Mouse (Mus musculus) MEL (cell line): ENCODE measurements around the gene Pygm.

ENCODE experiments used
- CTCF ChIP-seq, 3 experiments: IDR thresholded peaks in 2 of 3; conservative IDR thresholded peaks in 1 of 3; 2 replicates each; pipeline ENCODE4 v1.5.1; 2011 to 2012; ENCODE audit warnings: low read length in 3 of 3, low read depth in 2 of 3, mild to moderate bottlenecking in 2 of 3, improper control_type of control experiment in 1 of 3, inconsistent platforms in 1 of 3, mixed read lengths in 1 of 3, moderate library complexity in 1 of 3; ENCODE audit not compliant: control insufficient read depth in 1 of 3, insufficient read depth in 1 of 3, poor library complexity in 1 of 3, severe bottlenecking in 1 of 3
- EP300 ChIP-seq, 2 experiments: IDR thresholded peaks; 2 replicates each; pipeline ENCODE4 v1.6.1; 2011; ENCODE audit warnings: improper control_type of control experiment in 2 of 2, low read length in 2 of 2, low read depth in 1 of 2, mild to moderate bottlenecking in 1 of 2
- MYB ChIP-seq: IDR thresholded peaks from 2 replicates; pipeline ENCODE4 v1.6.1; 2011; ENCODE audit warnings: mild to moderate bottlenecking, low read depth, low read length, improper control_type of control experiment
- MYC ChIP-seq: IDR thresholded peaks from 2 replicates; pipeline ENCODE4 v1.6.1; 2011; ENCODE audit warnings: low read depth, mild to moderate bottlenecking, low read length, improper control_type of control experiment, moderate library complexity
- POLR2A ChIP-seq, 2 experiments: IDR thresholded peaks; 2 replicates each; pipeline ENCODE4 v1.6.1; 2011 to 2012; ENCODE audit warnings: low read length in 2 of 2, mild to moderate bottlenecking in 2 of 2, control low read depth in 1 of 2, improper control_type of control experiment in 1 of 2, low read depth in 1 of 2, moderate library complexity in 1 of 2; ENCODE audit not compliant: control insufficient read depth in 1 of 2, insufficient read depth in 1 of 2, poor library complexity in 1 of 2
- POLR2AphosphoS5 ChIP-seq: IDR thresholded peaks from 2 replicates; pipeline ENCODE4 v1.6.1; 2012; ENCODE audit warnings: low read depth, borderline replicate concordance, mild to moderate bottlenecking, inconsistent platforms, low read length, moderate library complexity, mixed read lengths
- SIN3A ChIP-seq: IDR thresholded peaks from 2 replicates; pipeline ENCODE4 v1.6.1; 2012; ENCODE audit warnings: low read length, improper control_type of control experiment, inconsistent platforms
- USF1 ChIP-seq: IDR thresholded peaks from 2 replicates; pipeline ENCODE4 v1.6.1; 2014; ENCODE audit warnings: low read depth, mild to moderate bottlenecking, inconsistent platforms, low read length, improper control_type of control experiment, moderate library complexity
- ZMIZ1 ChIP-seq: IDR thresholded peaks from 2 replicates; pipeline ENCODE4 v1.6.1; 2012; ENCODE audit warnings: low read depth, mild to moderate bottlenecking, inconsistent platforms, low read length, improper control_type of control experiment, moderate library complexity

DNA sequence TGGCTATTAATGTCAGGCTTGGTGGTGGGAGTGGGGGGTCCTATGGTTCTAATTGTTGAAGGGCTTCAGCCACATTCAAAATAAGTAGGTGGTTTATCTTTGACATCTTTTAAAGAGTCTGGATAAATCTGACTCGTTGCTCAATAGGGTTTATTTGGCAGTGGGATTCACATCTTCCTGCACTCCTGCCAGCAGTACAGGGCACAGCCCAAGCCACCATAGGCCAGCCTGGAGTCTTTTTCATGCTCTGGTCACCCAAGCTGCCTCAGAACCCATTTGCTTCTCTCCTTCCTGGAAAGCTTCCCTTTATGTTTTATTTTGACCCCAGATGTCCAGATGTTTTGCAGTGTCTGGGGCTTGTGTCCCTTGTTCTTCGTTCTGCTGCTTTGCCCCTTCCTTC is 7.6 kb upstream of the Pygm start:
- TF ChIP-seq POLR2AphosphoS5, result no peak
- no peak for TF ChIP-seq MYB
- TF ChIP-seq USF1, result no peak
- TF ChIP-seq MYC, result no peak
- no peak for TF ChIP-seq EP300 (IDR thresholded peaks at IDR 0.05; ENCODE audit: low read depth in 1 of 2, low read length in 2 of 2)
- no peak for TF ChIP-seq SIN3A
- TF ChIP-seq ZMIZ1, result no peak
- TF ChIP-seq POLR2A (IDR thresholded peaks at IDR 0.05; ENCODE audit: control insufficient read depth in 1 of 2, insufficient read depth in 1 of 2, low read depth in 1 of 2, low read length in 2 of 2, poor library complexity in 1 of 2), result no peak
- no peak for TF ChIP-seq CTCF (IDR thresholded peaks at IDR 0.05 in 2 of 3, conservative IDR thresholded peaks at IDR 0.05 in 1 of 3; ENCODE audit: control insufficient read depth in 1 of 3, insufficient read depth in 1 of 3, low read depth in 2 of 3, low read length in 3 of 3, poor library complexity in 1 of 3, severe bottlenecking in 1 of 3)
